Mouse (Mus musculus): ENCODE data around the gene Iqcd. TPM values are rescaled to one million over a fixed set of nuclear protein-coding genes. Genes with fewer than 3 reads are reported as not detected.

Gene Iqcd
- polyA plus RNA-seq, 1 experiment from 2014 or later: 0.33 TPM

DNA sequence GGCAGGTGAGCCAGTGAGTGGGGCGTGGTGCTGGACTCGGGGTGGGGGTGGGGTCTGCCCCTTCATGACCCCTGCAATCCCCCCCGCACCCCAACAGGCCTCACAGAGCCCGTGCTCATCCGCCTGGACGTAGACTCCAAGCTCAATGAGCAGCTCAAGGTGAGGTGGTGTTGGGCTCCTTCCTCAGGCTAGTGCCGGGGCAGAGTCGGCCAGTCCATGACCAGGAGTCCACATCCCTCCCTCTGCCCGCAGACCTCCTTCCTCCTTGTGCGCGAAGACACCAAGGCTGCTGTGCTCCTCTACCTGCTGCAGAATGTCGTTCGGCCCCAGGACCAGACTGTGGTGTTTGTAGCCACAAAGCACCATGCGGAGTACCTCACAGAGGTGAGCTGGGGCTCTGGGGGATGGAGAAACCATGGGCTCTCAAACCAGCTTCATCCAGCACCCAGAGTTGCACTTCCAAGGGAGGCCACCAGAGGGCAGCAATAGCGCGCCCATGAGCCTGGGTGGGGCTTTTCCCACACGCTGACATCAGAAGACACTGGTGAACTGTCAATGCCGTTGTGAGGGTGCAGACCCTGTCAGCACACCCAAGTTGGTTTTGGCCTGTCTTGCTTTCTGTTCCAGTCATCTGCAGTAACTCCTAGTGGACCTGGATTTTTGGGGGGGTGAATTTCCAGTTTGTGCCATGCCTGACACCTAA is 31.7 kb downstream of the Iqcd start:
- WGBS: 70% methylated on average over 18 of the region's 18 CpGs
- ATAC-seq (ENCODE audit: insufficient number of reproducible peaks, low FRiP score): no peak
- H3K9ac ChIP-seq: no peak overlapping the region

GRCm38 (mm10) chr5:120621078-120621765 is 32.4 kb downstream of the Iqcd start:
- Histone ChIP-seq H3K36me3 (peaks cover 95% of the 10 kb centered on the region), H3K4me2 (no peak overlapping the region), H3K9me3 (replicated peaks) (no peaks in the 10 kb centered on the region), H3K27me3 (replicated peaks) (no peaks in the 10 kb centered on the region), H3K4me3 (no peak overlapping the region), H3K9ac (no peak overlapping the region), H3K27ac (ENCODE audit: poor library complexity, severe bottlenecking) (no peak overlapping the region), H3K4me1 (replicated peaks) (peaks cover 11% of the 10 kb centered on the region)
- no peak for ATAC-seq (ENCODE audit: insufficient number of reproducible peaks, low FRiP score)
- WGBS: 85% methylated on average over 23 of the region's 23 CpGs

More for the DNA sequence above, 31.7 kb downstream of the Iqcd start:
- Histone ChIP-seq H3K36me3 (peaks cover 95% of the 10 kb centered on the region), H3K27me3 (replicated peaks) (no peaks in the 10 kb centered on the region), H3K27ac (ENCODE audit: poor library complexity, severe bottlenecking) (no peak overlapping the region), H3K4me3 (no peak overlapping the region), H3K9me3 (replicated peaks) (peaks cover 5% of the 10 kb centered on the region; the same call in 1 of the 2 replicates), H3K4me1 (replicated peaks) (peaks cover 11% of the 10 kb centered on the region), H3K4me2 (no peak overlapping the region)

- Histone ChIP-seq H3K4me2 (no peak overlapping the region), H3K9ac (0 out of 2 replicates have a peak overlapping the region, but pooled peaks have one; percentile 1), H3K27me3 (replicated peaks) (no peaks in the 10 kb centered on the region), H3K4me3 (no peak overlapping the region), H3K4me1 (replicated peaks) (peaks cover 11% of the 10 kb centered on the region), H3K9me3 (replicated peaks) (no peaks in the 10 kb centered on the region), H3K27ac (ENCODE audit: poor library complexity, severe bottlenecking) (no peak overlapping the region), H3K36me3 (peaks cover 97% of the 10 kb centered on the region)
- WGBS: 92% methylated on average over 10 of the region's 10 CpGs
- no peak for ATAC-seq (ENCODE audit: insufficient number of reproducible peaks, low FRiP score)
Measured at GRCm38 (mm10) chr5:120621846-120622197, 33.0 kb downstream of the Iqcd start.

DNA sequence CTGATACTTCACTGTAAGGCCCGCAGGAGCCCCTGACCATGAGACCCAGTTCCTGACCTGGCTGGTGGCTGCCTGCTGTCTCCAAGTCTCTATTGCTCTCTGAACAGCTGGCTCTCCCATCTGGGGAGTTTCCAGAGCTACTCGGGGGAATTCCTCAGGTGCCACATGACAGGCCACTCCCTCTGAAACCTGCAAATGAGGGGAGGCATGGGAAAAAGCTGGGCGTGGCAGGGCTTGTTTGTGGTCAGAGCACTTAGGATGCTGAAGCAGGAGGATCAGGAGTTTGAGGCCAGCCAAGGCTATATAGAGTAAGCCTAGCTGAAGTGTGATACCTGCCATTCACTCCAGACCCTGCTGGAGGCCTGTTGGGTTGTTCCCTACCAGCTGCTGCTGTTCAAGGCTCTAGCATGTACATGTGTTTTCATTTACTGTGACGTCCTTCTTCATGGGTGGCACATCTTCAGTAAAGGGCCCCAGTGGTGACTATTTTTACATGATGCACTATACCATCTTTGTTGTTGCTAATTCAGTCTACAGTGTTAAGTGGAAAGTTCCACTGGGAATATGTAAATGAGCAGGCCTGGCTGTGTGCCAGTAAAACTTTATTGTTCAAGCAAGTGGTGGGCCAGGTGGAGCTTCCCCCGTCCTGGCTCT is 33.5 kb downstream of the Iqcd start:
- ATAC-seq (ENCODE audit: insufficient number of reproducible peaks, low FRiP score): no peak
- no peak overlapping the region for H3K4me3 ChIP-seq
- peaks cover 97% of the 10 kb centered on the region for H3K36me3 ChIP-seq
- peaks cover 11% of the 10 kb centered on the region for H3K4me1 ChIP-seq (replicated peaks)
- 0 out of 2 replicates have a peak overlapping the region, but pooled peaks have one; percentile 1 for H3K9ac ChIP-seq
- no peak overlapping the region for H3K27ac ChIP-seq (ENCODE audit: poor library complexity, severe bottlenecking)
- no peak overlapping the region for H3K4me2 ChIP-seq
- H3K9me3 ChIP-seq (replicated peaks): no peaks in the 10 kb centered on the region
- WGBS: 75% methylated on average over 5 of the region's 5 CpGs
- H3K27me3 ChIP-seq (replicated peaks): no peaks in the 10 kb centered on the region

DNA sequence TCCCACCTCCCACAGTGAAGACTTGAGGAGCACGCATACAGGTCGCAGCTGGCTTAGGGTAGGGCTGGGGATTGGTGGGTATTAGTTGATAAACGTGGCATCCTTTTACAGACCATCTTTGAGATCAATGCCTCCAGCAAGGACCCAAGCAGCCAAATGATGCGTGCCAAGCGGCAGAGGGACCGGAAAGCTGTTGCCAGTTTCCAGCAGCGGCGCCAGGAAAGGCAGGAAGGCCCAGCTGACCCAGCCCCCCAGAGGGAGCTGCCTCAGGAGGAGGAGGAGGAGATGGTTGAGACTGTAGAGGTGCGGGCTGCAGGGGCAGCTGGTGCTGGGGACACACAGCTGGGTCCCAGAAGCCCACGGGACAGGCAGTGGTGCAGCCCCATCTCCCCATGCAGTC is 35.6 kb downstream of the Iqcd start:
- Histone ChIP-seq H3K4me1 (replicated peaks) (peaks cover 23% of the 10 kb centered on the region), H3K9ac (no peak overlapping the region), H3K27ac (ENCODE audit: poor library complexity, severe bottlenecking) (no peak overlapping the region), H3K4me2 (no peak overlapping the region), H3K4me3 (no peak overlapping the region), H3K36me3 (peaks cover 86% of the 10 kb centered on the region), H3K9me3 (replicated peaks) (no peaks in the 10 kb centered on the region), H3K27me3 (replicated peaks) (0 out of 2 replicates have a peak, but pooled peaks cover 2% of the 10 kb centered on the region)
- no peak for ATAC-seq (ENCODE audit: insufficient number of reproducible peaks, low FRiP score)
- WGBS: 90% methylated on average over 10 of the region's 10 CpGs

DNA sequence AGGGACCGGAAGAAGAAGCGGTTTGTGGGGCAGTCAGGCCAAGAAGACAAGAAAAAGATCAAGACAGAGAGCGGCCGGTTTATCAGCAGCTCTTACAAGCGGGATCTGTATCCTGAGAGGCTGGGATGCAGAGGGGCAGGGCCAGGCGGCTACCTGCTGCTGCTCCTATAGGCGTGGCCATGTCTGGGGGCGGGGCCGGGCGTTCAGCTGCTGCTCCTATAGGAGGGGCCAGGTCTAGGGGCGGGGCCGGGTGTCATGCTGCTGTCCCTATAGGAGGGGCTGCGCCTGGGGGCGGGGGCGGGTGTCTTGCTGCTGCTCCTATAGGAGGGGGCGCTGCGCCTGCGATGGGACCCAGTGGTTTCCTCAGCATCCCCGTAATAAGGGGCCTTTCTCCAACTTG is 37.6 kb downstream of the Iqcd start:
- no peaks in the 10 kb centered on the region for H3K9me3 ChIP-seq (replicated peaks)
- peaks cover 66% of the 10 kb centered on the region for H3K36me3 ChIP-seq
- no peak for ATAC-seq (ENCODE audit: insufficient number of reproducible peaks, low FRiP score)
- no peak overlapping the region for H3K4me2 ChIP-seq
- H3K4me1 ChIP-seq (replicated peaks): peaks cover 25% of the 10 kb centered on the region
- no peak overlapping the region for H3K4me3 ChIP-seq
- no peak overlapping the region for H3K27ac ChIP-seq (ENCODE audit: poor library complexity, severe bottlenecking)
- 34% methylated on average over 19 of the region's 19 CpGs for WGBS
- peaks cover 13% of the 10 kb centered on the region for H3K27me3 ChIP-seq (replicated peaks)
- no peak overlapping the region for H3K9ac ChIP-seq

- Histone ChIP-seq H3K9me3 (replicated peaks) (peaks cover 9% of the 10 kb centered on the region), H3K27me3 (replicated peaks) (peaks cover 23% of the 10 kb centered on the region), H3K9ac (no peak overlapping the region), H3K4me3 (no peak overlapping the region), H3K4me1 (replicated peaks) (peaks cover 19% of the 10 kb centered on the region), H3K36me3 (peaks cover 56% of the 10 kb centered on the region), H3K27ac (ENCODE audit: poor library complexity, severe bottlenecking) (no peak overlapping the region), H3K4me2 (no peak overlapping the region)
- 87% methylated on average over 15 of the region's 15 CpGs for WGBS
- ATAC-seq (ENCODE audit: insufficient number of reproducible peaks, low FRiP score): no peak
Measured at GRCm38 (mm10) chr5:120627515-120628300, 38.9 kb downstream of the Iqcd start.

GRCm38 (mm10) chr5:120628624-120629023 is 39.8 kb downstream of the Iqcd start:
- no peak overlapping the region for H3K4me3 ChIP-seq
- WGBS: 49% methylated on average over 7 of the region's 7 CpGs
- H3K4me2 ChIP-seq: no peak overlapping the region
- peaks cover 19% of the 10 kb centered on the region for H3K4me1 ChIP-seq (replicated peaks)
- no peak for ATAC-seq (ENCODE audit: insufficient number of reproducible peaks, low FRiP score)
- peaks cover 9% of the 10 kb centered on the region for H3K9me3 ChIP-seq (replicated peaks)
- H3K27ac ChIP-seq (ENCODE audit: poor library complexity, severe bottlenecking): no peak overlapping the region
- H3K36me3 ChIP-seq: peaks cover 47% of the 10 kb centered on the region
- H3K27me3 ChIP-seq (replicated peaks): peaks cover 26% of the 10 kb centered on the region
- no peak overlapping the region for H3K9ac ChIP-seq

DNA sequence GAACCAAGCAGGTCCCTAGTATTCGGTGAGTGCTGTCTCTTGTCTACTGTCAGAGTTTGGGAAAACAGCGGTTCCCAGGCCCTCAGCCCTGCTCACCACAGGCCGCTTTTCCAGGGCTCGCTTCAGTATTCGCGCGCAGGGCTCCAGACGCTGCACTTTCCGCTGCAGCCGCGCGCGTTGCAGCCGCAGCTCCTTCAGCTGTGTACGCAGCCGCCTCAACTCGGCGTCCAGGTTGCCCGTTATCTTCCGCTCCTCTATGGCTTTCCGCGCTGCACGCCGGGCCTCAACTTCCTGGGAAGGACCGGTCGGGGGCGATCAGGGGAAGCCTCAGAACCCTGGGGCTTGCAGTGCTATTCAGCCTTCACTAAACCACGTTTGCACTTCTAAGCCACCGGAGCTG is 42.3 kb downstream of the Iqcd start:
- Histone ChIP-seq H3K9ac (peak overlapping the region; percentile 46; the same call in 1 of the 2 replicates), H3K4me3 (peak overlapping the region; percentile 27)

DNA sequence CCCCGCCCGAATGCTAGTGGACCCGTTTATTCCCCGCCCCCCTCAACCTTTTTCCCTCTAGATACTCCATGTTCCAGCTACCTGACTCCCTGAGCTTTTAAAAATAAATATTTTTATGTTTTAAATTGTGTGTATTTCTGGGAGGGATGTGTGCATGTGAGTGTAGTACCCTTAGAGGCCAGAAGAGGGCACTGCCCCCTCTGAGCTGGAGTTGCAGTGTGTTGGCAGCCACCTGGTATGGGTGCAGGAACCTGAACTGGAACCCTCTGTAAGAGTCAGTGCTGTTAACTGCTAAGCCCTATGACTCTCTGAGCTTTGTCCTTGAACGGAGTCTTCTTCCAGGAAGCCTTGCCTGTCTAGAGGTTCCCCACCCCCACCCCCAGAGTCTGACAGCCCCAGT is 43.1 kb downstream of the Iqcd start:
- peaks cover 27% of the 10 kb centered on the region for H3K4me1 ChIP-seq (replicated peaks)
- H3K4me3 ChIP-seq: no peak overlapping the region
- peaks cover 15% of the 10 kb centered on the region for H3K36me3 ChIP-seq
- peaks cover 26% of the 10 kb centered on the region for H3K27me3 ChIP-seq (replicated peaks)
- no peak; the same call in 1 of the 2 replicates for ATAC-seq (ENCODE audit: insufficient number of reproducible peaks, low FRiP score)
- 82% methylated on average over 5 of the region's 5 CpGs for WGBS
- H3K9me3 ChIP-seq (replicated peaks): peaks cover 9% of the 10 kb centered on the region
- H3K4me2 ChIP-seq: no peak overlapping the region
- H3K9ac ChIP-seq: no peak overlapping the region
- no peak overlapping the region for H3K27ac ChIP-seq (ENCODE audit: poor library complexity, severe bottlenecking)

More for the DNA sequence above, 42.3 kb downstream of the Iqcd start:
- no peak overlapping the region for H3K27ac ChIP-seq (ENCODE audit: poor library complexity, severe bottlenecking)
- H3K9me3 ChIP-seq (replicated peaks): peaks cover 9% of the 10 kb centered on the region
- peaks cover 22% of the 10 kb centered on the region for H3K36me3 ChIP-seq
- H3K27me3 ChIP-seq (replicated peaks): peaks cover 26% of the 10 kb centered on the region
- H3K4me2 ChIP-seq: peak overlapping the region; percentile 75
- no peak for ATAC-seq (ENCODE audit: insufficient number of reproducible peaks, low FRiP score)
- WGBS: 5% methylated on average over 29 of the region's 29 CpGs
- peaks cover 27% of the 10 kb centered on the region for H3K4me1 ChIP-seq (replicated peaks)
